Mouse (Mus musculus) spleen, postnatal 14 days (tissue): ENCODE data around the gene Igdcc3.
"Not testable (repeated sequence)": the region's sequence is repeated elsewhere in the genome, so short reads cannot be mapped to it uniquely, and the experiment has no call there.

Experiments used
- DNase-seq, 2 experiments: peaks; one replicate each; pipeline ENCODE4 v3.0.0; 2021 to 2022; ENCODE audit warnings: low spot score in 2 of 2

The Igdcc3 gene

GRCm38 (mm10) chr9:65205049-65205815, 64.2 kb downstream of the Igdcc3 start:
- no peak for DNase-seq

- DNase-seq: not testable (repeated sequence)
Observed at GRCm38 (mm10) chr9:65207041-65207815, 66.2 kb downstream of the Igdcc3 start.

GRCm38 (mm10) chr9:65208293-65209179, 67.5 kb downstream of the Igdcc3 start:
- DNase-seq: no peak

- no peak for DNase-seq
Observed at GRCm38 (mm10) chr9:65211598-65211997, 70.6 kb downstream of the Igdcc3 start.

GRCm38 (mm10) chr9:65214425-65214777, 73.4 kb downstream of the Igdcc3 start:
- DNase-seq: no peak

- peak; percentile 88 for DNase-seq
Observed at GRCm38 (mm10) chr9:65214778-65215493, 73.9 kb downstream of the Igdcc3 start.

- peak in 1 of 2 experiments; percentile 21 for DNase-seq
Observed at GRCm38 (mm10) chr9:65215494-65216126, 74.6 kb downstream of the Igdcc3 start.

- DNase-seq: no peak
Observed at GRCm38 (mm10) chr9:65216972-65217371, 76.0 kb downstream of the Igdcc3 start.

GRCm38 (mm10) chr9:65217661-65218060, 76.7 kb downstream of the Igdcc3 start:
- no peak for DNase-seq

GRCm38 (mm10) chr9:65218916-65219315, 77.9 kb downstream of the Igdcc3 start:
- DNase-seq: no peak

GRCm38 (mm10) chr9:65220398-65220797, 79.4 kb downstream of the Igdcc3 start:
- DNase-seq: not testable (repeated sequence)

- DNase-seq: no peak
Observed at GRCm38 (mm10) chr9:65223927-65224326, 82.9 kb downstream of the Igdcc3 start.

- DNase-seq: no peak
Observed at GRCm38 (mm10) chr9:65225795-65226194, 84.8 kb downstream of the Igdcc3 start.

- no peak for DNase-seq
Observed at GRCm38 (mm10) chr9:65230250-65230649, 89.3 kb downstream of the Igdcc3 start.

GRCm38 (mm10) chr9:65231284-65231683, 90.3 kb downstream of the Igdcc3 start:
- no peak for DNase-seq

- no peak for DNase-seq
Observed at GRCm38 (mm10) chr9:65233243-65233985, 92.4 kb downstream of the Igdcc3 start.

- DNase-seq: no peak
Observed at GRCm38 (mm10) chr9:65234734-65235133, 93.7 kb downstream of the Igdcc3 start.
